Mouse (Mus musculus) thymus, adult 2 months (tissue): ENCODE results near the gene Gm14137. TPM values are rescaled to one million over a fixed set of nuclear protein-coding genes. Genes with fewer than 3 reads are reported as not detected.

ENCODE experiments used
- DNase-seq: peaks from one replicate; pipeline ENCODE4 v3.0.0; 2021
- H3K27ac ChIP-seq: fragments of 200-500 bp; 2 replicates; pipeline ENCODE4 v1.5.1; 2012; ENCODE audit warnings: low read length, control low read depth; ENCODE audit not compliant: control insufficient read depth, insufficient read depth
- H3K27me3 ChIP-seq: fragments of 200-500 bp; 2 replicates; pipeline ENCODE4 v1.6.1; 2012; ENCODE audit warnings: mild to moderate bottlenecking, low read length, moderate library complexity, mixed read lengths; ENCODE audit not compliant: control insufficient read depth, insufficient read depth
- H3K36me3 ChIP-seq: fragments of 200-500 bp; 2 replicates; pipeline ENCODE4 v1.6.1; 2012; ENCODE audit warnings: mild to moderate bottlenecking, low read length, moderate library complexity; ENCODE audit not compliant: control insufficient read depth, insufficient read depth
- H3K4me1 ChIP-seq: fragments of 200-500 bp; replicated peaks from 2 replicates; pipeline ENCODE4 v1.6.1; 2012; ENCODE audit warnings: low read length; ENCODE audit not compliant: control insufficient read depth, insufficient read depth
- H3K4me3 ChIP-seq: fragments of 200-500 bp; 2 replicates; pipeline ENCODE4 v1.5.1; 2012; ENCODE audit warnings: mild to moderate bottlenecking, low read length, control low read depth, moderate library complexity; ENCODE audit not compliant: control insufficient read depth, insufficient read depth
- CTCF ChIP-seq: fragments of 200-500 bp; IDR thresholded peaks from 2 replicates; pipeline ENCODE4 v1.5.1; 2012; ENCODE audit warnings: mild to moderate bottlenecking, control low read depth, low read length, moderate library complexity, borderline replicate concordance; ENCODE audit not compliant: control insufficient read depth, poor library complexity, insufficient read depth; ENCODE audit errors: extremely low read depth
- POLR2A ChIP-seq: fragments of 200-500 bp; IDR thresholded peaks from 2 replicates; pipeline ENCODE4 v1.6.1; 2012; ENCODE audit warnings: mild to moderate bottlenecking, low read length, control low read depth, moderate library complexity; ENCODE audit not compliant: control insufficient read depth, poor library complexity, insufficient read depth; ENCODE audit errors: extremely low read depth
- WGBS: fragments of 180-500 bp; shearing (Covaris S2); methylation state at CpG from one replicate; pipeline ENCODE4 v1.1.7; 2018; 5-methylcytosine and 5-hydroxymethylcytosine counted together
- polyA plus RNA-seq: library from polyadenylated mRNA; depleted of rRNA; stranded (reverse); fragments of >200 nt; gene quantifications from 2 replicates; pipeline ENCODE4 v1.2.3, GENCODE M21; 2012; rRNA removed

Gm14137 gene
- 0.70 and 1.1 TPM in 2 replicates for polyA plus RNA-seq

DNA sequence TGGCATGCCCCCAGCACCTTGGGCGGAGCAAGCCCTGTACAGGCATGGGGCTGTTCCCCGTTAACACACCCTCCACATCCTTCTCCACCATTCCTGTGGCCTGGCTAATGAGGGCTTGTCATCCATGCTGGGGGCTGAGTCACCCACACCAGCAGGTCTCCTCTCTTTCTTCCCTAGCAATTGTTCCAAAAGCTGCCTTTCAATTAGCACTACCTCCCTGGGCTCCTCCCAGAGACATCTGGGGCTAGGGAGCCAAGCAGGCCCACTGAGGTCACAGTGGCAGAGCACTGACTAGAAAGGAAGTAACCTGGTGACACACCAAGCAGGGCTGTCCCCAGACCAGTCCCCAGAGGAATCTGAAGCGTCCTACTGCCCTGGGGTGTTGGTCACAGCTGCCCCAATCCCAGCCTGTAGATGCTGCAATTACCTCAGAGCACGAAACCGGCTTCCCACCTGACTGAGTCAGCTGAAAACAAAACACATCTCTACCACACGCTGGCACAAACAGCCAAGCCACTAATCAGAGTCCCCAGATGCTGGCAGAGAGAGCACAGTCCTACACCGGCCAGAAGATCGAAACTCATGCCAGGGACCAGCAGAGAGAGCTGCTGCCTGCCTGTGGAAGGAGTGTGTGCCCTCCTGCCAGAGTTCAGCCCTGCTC, at the start of gene Gm14137:
Gene Gm14137, plus strand, starts transcription at position 519 of the 661 bp plus-strand sequence.
- H3K27me3 ChIP-seq = no peaks in the 10 kb centered on the region
- 94% methylated on average over 8 of the region's 8 CpGs for WGBS
- no peak within 1 kb of the TSS for H3K4me3 ChIP-seq
- no peaks in the 10 kb centered on the region for H3K36me3 ChIP-seq
- TF ChIP-seq CTCF (no peak), POLR2A (no peak)
- H3K27ac ChIP-seq = no peak within 1 kb of the TSS
- H3K4me1 ChIP-seq = no peaks in the 10 kb centered on the region
- DNase-seq = no peak

DNA sequence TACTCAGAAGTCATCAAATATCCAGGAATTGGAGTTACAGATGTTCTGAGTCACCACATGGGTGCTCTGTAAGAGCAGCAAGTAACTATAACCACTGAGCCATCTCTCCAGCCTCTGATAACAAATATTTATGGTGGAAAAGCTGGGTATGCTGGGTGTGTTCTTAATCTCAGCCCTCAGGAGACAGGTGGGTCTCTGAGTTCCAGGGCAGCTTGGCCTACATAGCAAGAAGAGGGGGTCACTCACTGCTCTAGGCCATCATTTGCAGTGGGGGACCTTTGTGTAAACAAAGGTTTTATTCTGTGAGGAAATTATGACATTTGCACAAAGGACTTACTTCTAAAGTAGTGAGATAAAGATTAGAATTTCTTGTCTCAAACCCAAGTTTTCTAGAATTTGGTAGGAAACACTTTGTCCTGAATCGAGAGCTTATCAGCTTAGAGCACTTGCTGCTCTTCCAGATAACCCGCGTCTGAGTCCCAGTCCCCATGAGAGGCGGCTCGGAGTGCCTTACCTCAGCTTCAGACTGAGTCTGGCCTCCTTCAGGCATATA, 37.9 kb upstream of the Gm14137 start:
- H3K4me1 ChIP-seq = no peaks in the 10 kb centered on the region

GRCm38 (mm10) chr2:119145199-119145598, 29.1 kb upstream of the Gm14137 start:
- 88% methylated on average over 2 of the region's 2 CpGs for WGBS
- no peak overlapping the region for H3K4me3 ChIP-seq
- no peaks in the 10 kb centered on the region for H3K4me1 ChIP-seq
- no peak overlapping the region for H3K27ac ChIP-seq
- DNase-seq = no peak
- TF ChIP-seq POLR2A (no peak), CTCF (no peak)
- H3K27me3 ChIP-seq = no peaks in the 10 kb centered on the region
- peaks cover 51% of the 10 kb centered on the region for H3K36me3 ChIP-seq

More for the DNA sequence above, 37.9 kb upstream of the Gm14137 start:
- no peaks in the 10 kb centered on the region for H3K27me3 ChIP-seq
- TF ChIP-seq POLR2A (no peak), CTCF (no peak)
- no peak overlapping the region for H3K27ac ChIP-seq
- 95% methylated on average over 5 of the region's 5 CpGs for WGBS
- DNase-seq = no peak
- H3K36me3 ChIP-seq = peaks cover 50% of the 10 kb centered on the region
- no peak overlapping the region for H3K4me3 ChIP-seq

- H3K36me3 ChIP-seq = peaks cover 56% of the 10 kb centered on the region
- TF ChIP-seq POLR2A = no peak
- DNase-seq = no peak
- no peak overlapping the region for H3K4me3 ChIP-seq
- no peak overlapping the region for H3K27ac ChIP-seq
- H3K4me1 ChIP-seq = no peaks in the 10 kb centered on the region
- WGBS = 95% methylated on average over 6 of the region's 6 CpGs
- H3K27me3 ChIP-seq = no peaks in the 10 kb centered on the region
These were observed 27.9 kb upstream of the Gm14137 start for GRCm38 (mm10) chr2:119146435-119146834.

- Histone ChIP-seq H3K27ac (no peak overlapping the region), H3K4me3 (no peak overlapping the region), H3K4me1 (no peaks in the 10 kb centered on the region), H3K27me3 (no peaks in the 10 kb centered on the region), H3K36me3 (peaks cover 48% of the 10 kb centered on the region)
- DNase-seq = no peak
- 95% methylated on average over 22 of the region's 22 CpGs for WGBS
- no peak for TF ChIP-seq CTCF
- no peak for TF ChIP-seq POLR2A
These were observed 27.1 kb upstream of the Gm14137 start for GRCm38 (mm10) chr2:119147160-119147678.

DNA sequence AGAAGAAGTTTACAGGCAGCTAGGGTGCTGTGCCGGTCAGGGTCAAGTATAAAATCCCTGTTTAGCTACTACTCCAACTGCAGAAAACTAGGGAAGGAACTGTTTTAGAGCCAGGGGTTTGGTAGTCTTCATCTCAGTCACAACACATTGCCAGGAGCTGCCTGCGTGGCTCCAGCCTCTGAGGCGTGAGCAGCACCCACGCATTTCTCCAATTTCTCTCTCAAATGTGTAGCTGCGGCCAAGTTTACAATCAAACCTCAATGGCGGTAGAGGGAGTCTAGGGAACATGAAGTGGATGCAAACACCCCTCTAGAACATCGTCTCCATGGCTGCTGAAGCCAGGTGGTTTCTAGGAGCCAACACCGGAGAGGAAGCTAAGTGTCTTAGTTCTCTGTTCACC, 26.5 kb upstream of the Gm14137 start:
- whole genome bisulfite sequencing = 95% methylated on average over 8 of the region's 8 CpGs
- Histone ChIP-seq H3K4me3 (no peak overlapping the region), H3K27ac (no peak overlapping the region), H3K36me3 (peaks cover 45% of the 10 kb centered on the region), H3K4me1 (no peaks in the 10 kb centered on the region), H3K27me3 (no peaks in the 10 kb centered on the region)
- TF ChIP-seq POLR2A (no peak), CTCF (no peak)
- DNase-seq = no peak

DNA sequence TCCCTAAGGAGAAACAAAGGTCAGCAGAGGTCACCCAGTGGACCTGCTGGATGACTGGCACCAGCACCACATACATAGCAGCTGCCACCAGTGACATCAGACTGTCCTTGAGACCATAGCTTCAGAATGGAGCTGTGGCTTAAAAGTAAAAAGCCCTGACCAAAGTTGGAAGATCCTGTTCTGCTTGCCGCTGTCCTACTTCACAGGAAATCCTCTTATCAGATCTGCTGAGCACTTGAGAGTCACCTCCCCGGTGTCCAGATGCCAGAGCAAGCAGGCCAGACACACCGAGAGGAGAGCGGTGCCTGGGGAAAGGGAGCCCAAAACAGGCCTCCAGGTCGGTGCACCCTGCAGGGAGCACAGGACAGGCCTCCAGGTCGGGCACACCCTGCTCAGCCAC, 22.1 kb upstream of the Gm14137 start:
- Histone ChIP-seq H3K4me1 (peaks cover 7% of the 10 kb centered on the region; the same call in 1 of the 2 replicates), H3K27ac (no peak overlapping the region), H3K4me3 (no peak overlapping the region), H3K36me3 (peaks cover 20% of the 10 kb centered on the region; the same call in 1 of the 2 replicates), H3K27me3 (no peaks in the 10 kb centered on the region)
- WGBS = 92% methylated on average over 6 of the region's 6 CpGs
- TF ChIP-seq POLR2A (no peak), CTCF (no peak)
- DNase-seq = no peak
